Mouse (Mus musculus) intestine, embryonic 15.5 days (tissue): ENCODE data around the gene Cep44. TPM values are rescaled to one million over a fixed set of nuclear protein-coding genes. Genes with fewer than 3 reads are reported as not detected.

Experiments used
- ATAC-seq: fragments of 200-750 bp; cut with Nextera tagmentation; 2 replicates; pipeline ENCODE4 v1.8.0; 2017; ENCODE audit warnings: moderate TSS enrichment, moderate library complexity
- H3K27ac ChIP-seq: fragments of 300-500 bp; sonication (generic); 2 replicates; pipeline ENCODE4 v1.5.1; 2015; ENCODE audit warnings: mild to moderate bottlenecking, inconsistent platforms
- H3K27me3 ChIP-seq: fragments of 300-500 bp; sonication (generic); replicated peaks from 2 replicates; pipeline ENCODE4 v1.6.1; 2015; ENCODE audit warnings: inconsistent platforms
- H3K36me3 ChIP-seq: fragments of 300-500 bp; sonication (generic); 2 replicates; pipeline ENCODE4 v1.6.1; 2015; ENCODE audit warnings: inconsistent platforms
- H3K4me1 ChIP-seq: fragments of 300-500 bp; sonication (generic); replicated peaks from 2 replicates; pipeline ENCODE4 v1.6.1; 2015; ENCODE audit warnings: inconsistent platforms
- H3K4me2 ChIP-seq: fragments of 300-500 bp; sonication (generic); replicated peaks from 2 replicates; pipeline ENCODE4 v1.6.1; 2015; ENCODE audit warnings: mild to moderate bottlenecking, inconsistent platforms
- H3K4me3 ChIP-seq: fragments of 300-500 bp; sonication (generic); replicated peaks from 2 replicates; pipeline ENCODE4 v1.5.1; 2015; ENCODE audit warnings: inconsistent platforms
- H3K9ac ChIP-seq: fragments of 300-500 bp; sonication (generic); 2 replicates; pipeline ENCODE4 v1.6.1; 2015; ENCODE audit warnings: inconsistent platforms
- H3K9me3 ChIP-seq: fragments of 300-500 bp; sonication (generic); 2 replicates; pipeline ENCODE4 v1.6.1; 2016; ENCODE audit warnings: inconsistent platforms
- WGBS: fragments of 180-500 bp; shearing (Covaris S2); methylation state at CpG from one replicate; pipeline ENCODE4 v1.1.7; 2015; 5-methylcytosine and 5-hydroxymethylcytosine counted together
- polyA plus RNA-seq: library from polyadenylated mRNA; unstranded; fragments of >200 nt; fragmentation: Nextera tagmentation; extraction: Ambion mirVana; gene quantifications from 2 replicates; pipeline ENCODE4 v1.2.1, GENCODE M21; 2015

The Cep44 gene
- polyA plus RNA-seq, result 28.7 and 31.5 TPM in 2 replicates

DNA sequence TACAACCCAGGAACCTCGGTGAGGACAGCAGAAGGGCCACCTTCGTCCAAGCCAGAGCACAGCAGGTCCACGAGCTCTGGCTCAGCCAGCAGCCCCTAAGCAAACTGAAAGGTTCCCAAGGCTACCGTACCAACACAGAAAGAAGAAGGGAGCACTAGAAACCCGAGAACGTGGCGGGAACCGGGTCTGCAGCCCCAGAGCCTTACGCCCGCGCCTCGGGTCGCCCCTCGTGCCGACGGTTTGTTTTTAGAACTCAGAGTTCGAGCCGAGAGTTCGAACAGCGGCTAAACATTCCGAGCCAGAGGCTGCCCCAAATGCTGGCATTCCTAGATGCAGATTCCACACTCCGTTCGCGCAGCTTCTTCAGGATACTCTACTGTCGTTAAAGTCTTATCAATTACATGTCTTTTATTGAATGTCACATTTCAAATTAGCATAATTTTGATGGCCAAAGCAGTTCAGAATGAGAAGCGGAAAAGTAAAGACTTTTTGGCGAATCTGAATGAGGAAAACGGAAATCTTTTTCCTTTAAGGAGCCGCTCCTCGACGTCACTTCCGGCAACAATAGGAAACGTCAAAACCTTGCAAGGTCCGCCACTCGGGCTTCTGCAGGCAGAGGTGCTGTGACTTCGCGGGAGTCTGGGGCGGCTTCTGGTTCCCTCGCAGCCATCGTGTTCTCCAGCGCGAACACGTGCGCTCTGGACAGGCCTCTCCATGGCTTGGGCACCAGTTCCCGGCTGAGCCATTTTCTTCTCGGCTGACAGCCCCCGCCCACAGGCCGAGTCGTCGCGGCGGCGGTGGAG lies at the start of gene Cep44, which contains the start of gene Fbxo8:
Gene Cep44, minus strand, starts transcription at position 490 of the 803 bp plus-strand sequence.
Gene Fbxo8, plus strand, starts transcription at position 533 of the 803 bp plus-strand sequence.
- Histone ChIP-seq H3K27me3 (no peaks in the 10 kb centered on the region), H3K4me2 (peak within 1 kb of the TSS; percentile 59), H3K4me3 (peak within 1 kb of the TSS; percentile 65), H3K36me3 (no peaks in the 10 kb centered on the region), H3K4me1 (peaks cover 5% of the 10 kb centered on the region; the same call in 1 of the 2 replicates), H3K9ac (peak within 1 kb of the TSS; percentile 81), H3K9me3 (no peaks in the 10 kb centered on the region), H3K27ac (peak within 1 kb of the TSS; percentile 80)
- whole genome bisulfite sequencing, result under 1% methylated on average over 53 of the region's 53 CpGs
- ATAC-seq, result peak; percentile 94

GRCm38 (mm10) chr8:56591502-56591901 lies 40.7 kb upstream of the Cep44 start:
- Histone ChIP-seq H3K9me3 (no peaks in the 10 kb centered on the region), H3K4me3 (no peak overlapping the region), H3K27ac (no peak overlapping the region), H3K4me2 (no peak overlapping the region), H3K4me1 (no peaks in the 10 kb centered on the region), H3K27me3 (no peaks in the 10 kb centered on the region), H3K36me3 (no peaks in the 10 kb centered on the region), H3K9ac (no peak overlapping the region)
- WGBS, result 95% methylated on average over 5 of the region's 5 CpGs
- no peak for ATAC-seq

DNA sequence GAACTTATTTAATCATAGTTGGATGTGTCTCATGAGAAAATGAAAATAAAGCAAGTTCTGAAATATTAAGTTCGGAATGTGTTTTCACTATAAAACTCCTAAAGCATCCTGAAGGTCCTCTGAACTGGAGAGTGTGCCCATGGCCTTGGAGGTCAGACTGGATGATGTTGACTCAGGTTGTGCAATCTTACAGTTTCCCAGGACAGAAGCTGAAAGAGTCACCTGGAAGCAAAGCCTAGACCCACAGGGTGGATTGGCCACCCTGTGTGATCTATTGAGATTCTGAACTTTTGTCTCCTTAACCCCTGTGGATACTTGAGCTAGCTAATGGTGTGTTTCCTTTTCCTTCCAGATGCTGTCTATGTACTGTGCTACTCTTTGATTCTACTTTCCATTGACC lies 40.2 kb upstream of the Cep44 start:
- Histone ChIP-seq H3K4me1 (no peaks in the 10 kb centered on the region), H3K9me3 (no peaks in the 10 kb centered on the region), H3K27ac (no peak overlapping the region), H3K27me3 (no peaks in the 10 kb centered on the region), H3K4me2 (no peak overlapping the region), H3K36me3 (no peaks in the 10 kb centered on the region), H3K4me3 (no peak overlapping the region), H3K9ac (no peak overlapping the region)
- WGBS, result 98% methylated on average over 1 of the region's 1 CpGs
- ATAC-seq, result peak; percentile 63; the same call in 1 of the 2 replicates

GRCm38 (mm10) chr8:56589004-56589403 lies 38.2 kb upstream of the Cep44 start:
- no peaks in the 10 kb centered on the region for H3K4me1 ChIP-seq
- H3K27ac ChIP-seq, result no peak overlapping the region
- no peak for ATAC-seq
- 21% methylated on average over 2 of the region's 2 CpGs for WGBS
- H3K9ac ChIP-seq, result no peak overlapping the region
- H3K4me3 ChIP-seq, result no peak overlapping the region
- H3K27me3 ChIP-seq, result no peaks in the 10 kb centered on the region
- H3K9me3 ChIP-seq, result no peaks in the 10 kb centered on the region
- H3K4me2 ChIP-seq, result no peak overlapping the region
- H3K36me3 ChIP-seq, result no peaks in the 10 kb centered on the region

DNA sequence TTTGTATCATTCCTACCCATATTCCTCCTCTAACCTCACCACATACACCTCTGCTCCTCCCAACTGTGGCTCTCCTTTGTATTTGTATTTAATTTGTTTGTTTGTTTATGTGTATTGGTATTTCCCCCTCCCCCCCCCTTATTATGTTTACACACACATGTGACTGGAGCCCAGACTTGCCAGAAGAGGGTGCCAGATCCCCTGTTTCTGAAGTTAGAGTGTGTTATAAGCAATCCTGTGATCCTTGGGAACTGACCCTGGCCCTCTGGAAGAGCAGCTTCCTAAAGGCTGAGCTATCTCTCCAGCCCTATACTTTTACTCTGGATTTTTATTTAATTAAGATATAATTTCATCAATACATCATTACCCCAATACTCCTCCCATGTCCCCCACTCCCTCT lies 32.0 kb upstream of the Cep44 start:
- Histone ChIP-seq H3K36me3 (no peaks in the 10 kb centered on the region), H3K27me3 (no peaks in the 10 kb centered on the region), H3K9ac (no peak overlapping the region), H3K9me3 (no peaks in the 10 kb centered on the region), H3K27ac (no peak overlapping the region), H3K4me2 (no peak overlapping the region), H3K4me3 (no peak overlapping the region), H3K4me1 (no peaks in the 10 kb centered on the region)
- no peak for ATAC-seq

- WGBS, result 95% methylated on average over 4 of the region's 4 CpGs
- Histone ChIP-seq H3K9me3 (no peaks in the 10 kb centered on the region), H3K9ac (no peak overlapping the region), H3K27me3 (no peaks in the 10 kb centered on the region), H3K36me3 (no peaks in the 10 kb centered on the region), H3K4me2 (no peak overlapping the region), H3K4me1 (no peaks in the 10 kb centered on the region), H3K4me3 (no peak overlapping the region), H3K27ac (no peak overlapping the region)
- no peak for ATAC-seq
Measured at GRCm38 (mm10) chr8:56580918-56581317, 30.1 kb upstream of the Cep44 start.

DNA sequence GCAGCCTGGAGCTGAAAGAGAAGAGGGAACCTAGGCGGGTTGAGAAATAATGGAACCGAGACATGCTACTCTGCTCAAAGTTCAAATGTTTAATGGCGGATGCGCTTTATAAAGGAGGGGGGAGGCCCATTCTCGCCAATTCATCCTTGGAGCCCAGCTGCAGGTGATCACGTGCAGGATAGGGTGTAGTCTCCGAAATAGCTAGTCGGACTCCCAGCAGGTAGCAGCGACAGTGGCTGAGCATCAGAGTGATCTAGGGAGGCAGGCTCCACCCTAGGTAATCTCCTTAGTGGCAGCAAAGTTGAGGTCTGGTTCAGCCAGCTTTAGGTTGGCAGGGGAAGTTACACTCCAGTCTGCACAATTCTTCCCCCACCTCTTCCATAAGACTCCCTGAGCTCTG lies 16.0 kb upstream of the Cep44 start:
- no peak overlapping the region for H3K9ac ChIP-seq
- no peak for ATAC-seq
- H3K36me3 ChIP-seq, result no peaks in the 10 kb centered on the region

DNA sequence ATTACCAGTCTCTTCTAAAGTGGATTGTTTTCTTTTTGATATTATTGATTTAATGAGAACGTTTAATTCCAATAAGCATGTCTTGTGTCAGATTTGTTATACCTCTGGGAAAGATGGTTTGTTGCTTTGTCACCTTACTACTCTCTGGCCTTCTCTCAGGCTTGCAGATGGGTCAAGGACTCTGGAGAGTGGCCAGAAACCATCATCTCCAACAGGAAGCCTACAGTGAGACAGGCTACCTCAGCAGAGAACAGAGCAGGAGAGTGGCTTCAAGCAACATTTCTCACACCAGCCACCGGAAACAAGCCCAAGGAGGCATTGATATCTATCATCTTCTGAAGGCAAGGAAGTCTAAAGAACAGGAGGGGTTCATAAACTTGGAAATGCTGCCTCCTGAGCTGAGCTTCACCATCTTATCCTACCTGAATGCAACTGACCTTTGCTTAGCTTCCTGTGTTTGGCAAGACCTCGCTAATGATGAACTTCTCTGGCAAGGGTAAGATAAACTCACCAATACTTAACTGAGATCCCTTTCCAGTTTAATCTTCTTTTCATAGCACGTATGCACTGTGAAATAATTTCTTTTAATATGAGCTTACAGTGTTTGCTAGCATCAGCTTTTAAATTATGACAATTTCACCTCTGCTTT lies 13.7 kb upstream of the Cep44 start:
- no peak overlapping the region for H3K4me3 ChIP-seq
- no peaks in the 10 kb centered on the region for H3K9me3 ChIP-seq
- H3K9ac ChIP-seq, result no peak overlapping the region
- H3K4me1 ChIP-seq, result no peaks in the 10 kb centered on the region
- H3K27ac ChIP-seq, result no peak overlapping the region
- no peak for ATAC-seq
- no peak overlapping the region for H3K4me2 ChIP-seq
- H3K27me3 ChIP-seq, result no peaks in the 10 kb centered on the region
- WGBS, result 61% methylated on average over 4 of the region's 4 CpGs
- H3K36me3 ChIP-seq, result no peaks in the 10 kb centered on the region

More for the DNA sequence above, 16.0 kb upstream of the Cep44 start:
- no peak overlapping the region for H3K4me2 ChIP-seq
- no peaks in the 10 kb centered on the region for H3K27me3 ChIP-seq
- H3K4me1 ChIP-seq, result no peaks in the 10 kb centered on the region
- H3K4me3 ChIP-seq, result no peak overlapping the region
- 94% methylated on average over 9 of the region's 9 CpGs for WGBS
- H3K27ac ChIP-seq, result no peak overlapping the region
- no peaks in the 10 kb centered on the region for H3K9me3 ChIP-seq

DNA sequence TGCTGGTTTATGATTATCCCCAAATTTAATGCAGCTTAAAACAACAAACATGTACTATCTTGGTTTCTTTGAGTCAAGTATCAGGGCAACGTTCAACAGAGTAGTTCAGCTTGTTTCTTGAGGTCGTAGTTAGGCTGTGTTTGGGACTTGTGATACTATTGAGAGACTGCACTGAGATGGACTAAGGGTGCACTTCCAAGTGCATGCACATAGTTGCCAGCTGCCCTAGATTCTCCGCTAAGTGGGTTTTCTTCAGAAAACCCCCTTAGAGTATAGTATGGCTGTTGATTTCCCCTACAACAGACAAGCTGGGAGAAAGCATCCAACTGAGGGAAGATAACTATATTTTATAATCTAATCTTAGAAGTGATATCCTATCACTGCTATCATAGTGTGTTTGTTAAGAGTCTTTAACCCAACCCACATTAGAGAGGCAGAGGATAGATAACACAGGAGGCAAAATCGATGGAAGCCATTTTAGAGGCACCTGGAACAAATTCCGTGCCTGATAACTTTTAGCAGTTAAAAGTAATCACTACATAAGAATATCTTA lies 1.8 kb upstream of the Cep44 start:
- no peaks in the 10 kb centered on the region for H3K27me3 ChIP-seq
- 63% methylated on average over 5 of the region's 5 CpGs for WGBS
- H3K4me1 ChIP-seq, result peaks cover 5% of the 10 kb centered on the region; the same call in 1 of the 2 replicates
- no peak overlapping the region for H3K9ac ChIP-seq
- H3K36me3 ChIP-seq, result no peaks in the 10 kb centered on the region
- H3K27ac ChIP-seq, result no peak overlapping the region
- no peak for ATAC-seq
- H3K9me3 ChIP-seq, result no peaks in the 10 kb centered on the region
- no peak overlapping the region for H3K4me3 ChIP-seq
- H3K4me2 ChIP-seq, result 0 out of 2 replicates have a peak overlapping the region, but pooled peaks have one; percentile 9

DNA sequence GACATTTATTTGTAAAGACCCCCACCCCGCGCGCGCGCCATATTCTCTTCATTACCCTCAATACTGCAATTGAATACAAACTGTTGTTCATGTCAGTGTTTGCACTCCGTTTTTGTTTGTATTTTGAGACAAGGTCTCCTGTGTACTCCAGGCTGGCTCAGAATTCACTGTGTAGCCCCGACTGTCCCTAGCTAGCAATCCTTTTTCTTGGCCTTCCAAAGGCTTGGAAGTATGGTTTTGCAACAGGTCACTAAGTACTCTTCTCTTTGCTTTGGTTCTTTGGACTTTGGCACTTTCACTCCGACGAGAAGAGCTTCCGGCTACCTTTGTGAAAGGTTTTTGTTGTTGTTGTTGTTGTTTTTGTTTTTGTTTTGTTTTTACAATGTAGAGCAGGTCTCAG lies 1.2 kb upstream of the Cep44 start:
- ATAC-seq, result no peak
- Histone ChIP-seq H3K9me3 (no peaks in the 10 kb centered on the region), H3K4me1 (peaks cover 5% of the 10 kb centered on the region; the same call in 1 of the 2 replicates), H3K4me3 (peak overlapping the region; percentile 65), H3K27me3 (no peaks in the 10 kb centered on the region), H3K36me3 (no peaks in the 10 kb centered on the region), H3K27ac (no peak overlapping the region), H3K9ac (0 out of 2 replicates have a peak overlapping the region, but pooled peaks have one; percentile 81), H3K4me2 (peak overlapping the region; percentile 59)
- WGBS, result 23% methylated on average over 10 of the region's 10 CpGs

GRCm38 (mm10) chr8:56551361-56551852 lies 560 bp upstream of the Cep44 start:
- H3K27me3 ChIP-seq, result no peaks in the 10 kb centered on the region
- peaks cover 5% of the 10 kb centered on the region; the same call in 1 of the 2 replicates for H3K4me1 ChIP-seq
- under 1% methylated on average over 28 of the region's 28 CpGs for WGBS
- no peaks in the 10 kb centered on the region for H3K36me3 ChIP-seq
- H3K27ac ChIP-seq, result peak overlapping the region; percentile 80
- ATAC-seq, result peak; percentile 97
- H3K9ac ChIP-seq, result peak overlapping the region; percentile 81
- no peaks in the 10 kb centered on the region for H3K9me3 ChIP-seq
- H3K4me2 ChIP-seq, result peak overlapping the region; percentile 59
- peak overlapping the region; percentile 65 for H3K4me3 ChIP-seq

DNA sequence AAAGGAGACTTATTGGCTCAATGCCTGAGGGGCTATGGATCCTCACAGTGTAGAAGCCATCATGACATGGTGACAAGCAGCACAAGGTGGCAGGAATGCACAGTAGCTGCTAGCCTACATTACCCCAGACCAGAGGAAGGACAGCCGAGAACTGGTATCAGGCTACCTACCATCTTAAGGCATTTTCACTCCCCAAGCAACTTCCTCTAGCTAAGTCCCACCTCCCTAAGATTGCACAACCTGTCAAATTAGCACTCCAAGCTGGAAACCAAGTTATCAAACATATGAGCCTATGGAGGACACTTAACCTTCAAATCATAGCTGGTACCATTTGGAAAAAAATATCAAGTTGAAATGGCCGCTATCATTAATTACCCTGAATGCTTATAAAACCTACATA lies 3.0 kb downstream of the Cep44 start:
- peaks cover 5% of the 10 kb centered on the region; the same call in 1 of the 2 replicates for H3K4me1 ChIP-seq
- H3K36me3 ChIP-seq, result 0 out of 2 replicates have a peak, but pooled peaks cover 2% of the 10 kb centered on the region
- H3K4me2 ChIP-seq, result no peak overlapping the region
- H3K27me3 ChIP-seq, result no peaks in the 10 kb centered on the region
- no peak overlapping the region for H3K4me3 ChIP-seq
- H3K27ac ChIP-seq, result no peak overlapping the region
- H3K9ac ChIP-seq, result no peak overlapping the region
- WGBS, result 89% methylated on average over 2 of the region's 2 CpGs
- H3K9me3 ChIP-seq, result no peaks in the 10 kb centered on the region
- ATAC-seq, result no peak
